Mouse (Mus musculus) forebrain, postnatal 0 days (tissue): ENCODE data around the gene Agpat2. TPM values are rescaled to one million over a fixed set of nuclear protein-coding genes. Genes with fewer than 3 reads are reported as not detected.

Source experiments
- ATAC-seq: fragments of 200-750 bp; cut with Nextera tagmentation; 2 replicates; pipeline ENCODE4 v1.8.0; 2017; ENCODE audit warnings: mild to moderate bottlenecking, moderate library complexity
- DNase-seq: peaks from one replicate; pipeline ENCODE4 v3.0.0-alpha.2; 2015
- H3K27ac ChIP-seq: fragments of 300-500 bp; sonication (generic); 2 replicates; pipeline ENCODE4 v1.5.1; 2014; ENCODE audit warnings: low read depth, mild to moderate bottlenecking, antibody characterized with exemption, low read length, moderate library complexity, mixed read lengths
- H3K27me3 ChIP-seq: fragments of 300-500 bp; sonication (generic); 2 replicates; pipeline ENCODE4 v1.6.1; 2014; ENCODE audit warnings: mild to moderate bottlenecking, low read length, mixed read lengths; ENCODE audit not compliant: insufficient read depth
- H3K36me3 ChIP-seq: fragments of 300-500 bp; sonication (generic); 2 replicates; pipeline ENCODE4 v1.6.1; 2014; ENCODE audit warnings: mild to moderate bottlenecking, moderate library complexity; ENCODE audit not compliant: insufficient read depth
- H3K4me1 ChIP-seq: fragments of 300-500 bp; sonication (generic); 2 replicates; pipeline ENCODE4 v1.6.1; 2014; ENCODE audit warnings: antibody characterized with exemption; ENCODE audit not compliant: insufficient read depth
- H3K4me2 ChIP-seq: fragments of 300-500 bp; sonication (generic); 2 replicates; pipeline ENCODE4 v1.6.1; 2014; ENCODE audit warnings: low read depth, mild to moderate bottlenecking, moderate library complexity
- H3K4me3 ChIP-seq: fragments of 300-500 bp; sonication (generic); 2 replicates; pipeline ENCODE4 v1.5.1; 2014; ENCODE audit warnings: low read depth, low read length, mixed read lengths
- H3K9ac ChIP-seq: fragments of 300-500 bp; sonication (generic); 2 replicates; pipeline ENCODE4 v1.6.1; 2014; ENCODE audit warnings: mild to moderate bottlenecking
- H3K9me3 ChIP-seq: fragments of 300-500 bp; sonication (generic); 2 replicates; pipeline ENCODE4 v1.6.1; 2016; ENCODE audit warnings: low read length
- CTCF ChIP-seq: sonication (generic); IDR thresholded peaks from 2 replicates; pipeline ENCODE4 v1.5.1; 2016; ENCODE audit warnings: antibody characterized with exemption, control low read depth, low read depth
- WGBS: fragments of 180-500 bp; shearing (Covaris S2); extraction: QIAGEN DNeasy Blood & Tissue Kit; methylation state at CpG from one replicate; pipeline ENCODE4 v1.1.7; 2014; 5-methylcytosine and 5-hydroxymethylcytosine counted together
- polyA plus RNA-seq: library from polyadenylated mRNA; unstranded; fragments of >200 nt; fragmentation: Nextera tagmentation; extraction: Ambion mirVana; gene quantifications from 2 replicates; pipeline ENCODE4 v1.2.1, GENCODE M21; 2015
- total RNA-seq: library from RNA; depleted of rRNA; stranded (reverse); fragments of >200 nt; gene quantifications from 2 replicates; pipeline ENCODE4 v1.2.3, GENCODE M21; 2014

The Agpat2 gene
- total and polyA plus RNA-seq, 2 experiments from 2014 or later = 6.2 to 10.0 TPM

DNA sequence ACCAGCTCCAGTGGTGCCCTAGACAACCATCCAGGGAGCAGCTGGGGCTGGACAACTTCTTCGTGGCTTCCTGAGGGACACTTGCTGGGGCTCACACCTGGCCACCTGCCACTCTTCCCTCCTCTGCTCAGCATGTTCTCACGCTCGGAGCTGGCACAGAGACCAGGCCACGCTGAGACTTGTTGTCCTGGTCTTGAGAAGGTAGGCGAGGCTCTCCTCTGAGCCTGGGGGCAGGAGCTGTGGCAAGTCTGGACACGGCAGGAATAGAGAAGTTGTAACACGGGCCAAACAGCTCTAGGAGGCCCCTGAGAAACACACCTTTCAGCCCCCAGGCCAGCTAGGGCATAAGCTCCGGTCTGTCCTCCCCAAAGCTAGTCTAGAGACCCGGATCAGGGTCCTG lies 50.3 kb downstream of the Agpat2 start:
- Histone ChIP-seq H3K9me3 (no peaks in the 10 kb centered on the region), H3K4me2 (no peak overlapping the region), H3K4me1 (no peaks in the 10 kb centered on the region), H3K36me3 (no peaks in the 10 kb centered on the region), H3K9ac (no peak overlapping the region), H3K4me3 (no peak overlapping the region), H3K27me3 (no peaks in the 10 kb centered on the region), H3K27ac (no peak overlapping the region)
- no peak for TF ChIP-seq CTCF
- WGBS = 82% methylated on average over 9 of the region's 9 CpGs
- DNase-seq (no peak), ATAC-seq (no peak)

GRCm38 (mm10) chr2:26552066-26552465 lies 52.2 kb downstream of the Agpat2 start:
- no peak for ATAC-seq
- Histone ChIP-seq H3K4me3 (no peak overlapping the region), H3K27me3 (no peaks in the 10 kb centered on the region), H3K4me2 (no peak overlapping the region), H3K36me3 (no peaks in the 10 kb centered on the region), H3K4me1 (no peaks in the 10 kb centered on the region), H3K9ac (no peak overlapping the region), H3K27ac (no peak overlapping the region), H3K9me3 (no peaks in the 10 kb centered on the region)
- DNase-seq = no peak
- 87% methylated on average over 2 of the region's 2 CpGs for WGBS
- TF ChIP-seq CTCF = no peak

- DNase-seq (no peak), ATAC-seq (no peak)
- Histone ChIP-seq H3K4me2 (no peak overlapping the region), H3K27me3 (no peaks in the 10 kb centered on the region), H3K4me1 (no peaks in the 10 kb centered on the region), H3K27ac (no peak overlapping the region), H3K36me3 (no peaks in the 10 kb centered on the region), H3K9me3 (no peaks in the 10 kb centered on the region), H3K4me3 (no peak overlapping the region), H3K9ac (no peak overlapping the region)
- 75% methylated on average over 8 of the region's 8 CpGs for WGBS
- no peak for TF ChIP-seq CTCF
These were observed 52.8 kb downstream of the Agpat2 start for GRCm38 (mm10) chr2:26551446-26551845.

- 50% methylated on average over 3 of the region's 3 CpGs for WGBS
- Histone ChIP-seq H3K4me2 (no peak overlapping the region), H3K27me3 (no peaks in the 10 kb centered on the region), H3K9ac (no peak overlapping the region), H3K4me1 (no peaks in the 10 kb centered on the region), H3K9me3 (no peaks in the 10 kb centered on the region), H3K36me3 (no peaks in the 10 kb centered on the region), H3K27ac (no peak overlapping the region), H3K4me3 (no peak overlapping the region)
- no peak for ATAC-seq
- no peak for DNase-seq
- TF ChIP-seq CTCF = no peak
These were observed 53.4 kb downstream of the Agpat2 start for GRCm38 (mm10) chr2:26550777-26551176.

DNA sequence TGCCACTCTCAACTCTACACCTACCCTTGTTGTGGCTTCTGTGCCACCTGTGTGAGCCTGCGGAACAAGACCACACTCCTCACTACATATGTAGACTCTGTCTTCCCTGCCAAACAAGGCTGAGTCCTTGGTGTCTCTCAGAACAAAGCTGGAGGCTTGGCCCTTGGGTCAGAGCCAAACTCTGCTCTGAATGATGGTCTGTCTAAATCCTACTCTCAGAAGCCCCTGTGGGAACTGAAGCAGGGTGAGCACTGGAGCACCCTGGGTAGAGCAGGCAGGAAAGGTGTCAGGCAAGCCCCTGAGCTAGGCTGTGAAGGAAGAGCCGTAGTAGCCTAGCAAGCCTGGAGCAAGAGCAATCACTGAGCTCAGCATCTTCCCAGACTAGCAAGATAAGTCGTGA lies 54.0 kb downstream of the Agpat2 start:
- ATAC-seq (no peak), DNase-seq (no peak)
- no peaks in the 10 kb centered on the region for H3K36me3 ChIP-seq
- 63% methylated on average over 3 of the region's 3 CpGs for WGBS
- no peaks in the 10 kb centered on the region for H3K27me3 ChIP-seq
- H3K9ac ChIP-seq = no peak overlapping the region
- no peaks in the 10 kb centered on the region for H3K4me1 ChIP-seq
- no peaks in the 10 kb centered on the region for H3K9me3 ChIP-seq
- no peak overlapping the region for H3K27ac ChIP-seq
- no peak overlapping the region for H3K4me3 ChIP-seq
- no peak for TF ChIP-seq CTCF
- H3K4me2 ChIP-seq = no peak overlapping the region

- WGBS = 82% methylated on average over 10 of the region's 10 CpGs
- Histone ChIP-seq H3K27ac (no peak overlapping the region), H3K9ac (no peak overlapping the region), H3K27me3 (no peaks in the 10 kb centered on the region), H3K4me1 (no peaks in the 10 kb centered on the region), H3K4me3 (no peak overlapping the region), H3K9me3 (no peaks in the 10 kb centered on the region), H3K4me2 (no peak overlapping the region), H3K36me3 (no peaks in the 10 kb centered on the region)
- DNase-seq (no peak), ATAC-seq (no peak)
- TF ChIP-seq CTCF = no peak
These were observed 54.4 kb downstream of the Agpat2 start for GRCm38 (mm10) chr2:26549801-26550200.

DNA sequence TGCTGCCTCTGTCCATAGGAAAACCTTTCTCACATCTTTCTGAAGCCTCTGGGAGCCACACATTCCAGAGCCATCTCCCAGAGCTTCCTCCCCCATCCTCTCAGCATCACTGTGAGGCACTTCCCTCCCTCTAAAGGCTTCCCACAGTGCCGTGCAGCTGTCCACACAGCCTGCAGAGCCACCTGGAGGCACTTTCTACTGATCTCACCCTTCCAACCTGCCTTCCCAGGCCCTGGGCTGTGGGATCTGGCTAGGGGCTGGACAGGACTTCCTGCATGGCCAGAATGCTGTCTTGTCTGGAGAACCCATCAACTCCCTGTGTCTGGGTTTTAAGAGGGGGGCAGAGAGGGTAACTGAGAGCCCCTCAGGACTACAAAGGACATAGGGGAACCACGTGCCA lies 56.7 kb downstream of the Agpat2 start:
- TF ChIP-seq CTCF = peak; percentile 37
- H3K4me3 ChIP-seq = no peak overlapping the region
- DNase-seq = no peak
- no peaks in the 10 kb centered on the region for H3K9me3 ChIP-seq
- peak; percentile 48; the same call in 1 of the 2 replicates for ATAC-seq
- 37% methylated on average over 2 of the region's 2 CpGs for WGBS
- no peak overlapping the region for H3K4me2 ChIP-seq
- no peak overlapping the region for H3K27ac ChIP-seq
- no peak overlapping the region for H3K9ac ChIP-seq
- no peaks in the 10 kb centered on the region for H3K4me1 ChIP-seq
- H3K27me3 ChIP-seq = no peaks in the 10 kb centered on the region
- no peaks in the 10 kb centered on the region for H3K36me3 ChIP-seq

- ATAC-seq (no peak), DNase-seq (no peak)
- H3K27me3 ChIP-seq = no peaks in the 10 kb centered on the region
- no peaks in the 10 kb centered on the region for H3K36me3 ChIP-seq
- H3K9ac ChIP-seq = no peak overlapping the region
- no peaks in the 10 kb centered on the region for H3K9me3 ChIP-seq
- TF ChIP-seq CTCF = no peak
- no peak overlapping the region for H3K4me2 ChIP-seq
- 70% methylated on average over 3 of the region's 3 CpGs for WGBS
- no peak overlapping the region for H3K27ac ChIP-seq
- H3K4me3 ChIP-seq = no peak overlapping the region
- H3K4me1 ChIP-seq = no peaks in the 10 kb centered on the region
These were observed 60.0 kb downstream of the Agpat2 start for GRCm38 (mm10) chr2:26544265-26544664.
